Mouse (Mus musculus) retina, postnatal 7 days (tissue): ENCODE measurements around the gene Dnajc13.

Source experiments
- DNase-seq: peaks from one replicate; pipeline ENCODE4 v3.0.0-alpha.2; 2012; ENCODE audit warnings: low read depth, low spot score

Gene Dnajc13

GRCm38 (mm10) chr9:104262823-104263352, at the start of gene Dnajc13:
Gene Dnajc13, minus strand, starts transcription at chr9:104262930.
- DNase-seq = peak; percentile 97

- peak; percentile 56 for DNase-seq
These were observed 44.0 kb upstream of the Dnajc13 start for GRCm38 (mm10) chr9:104306734-104307133.

- no peak for DNase-seq
These were observed 42.8 kb upstream of the Dnajc13 start for GRCm38 (mm10) chr9:104305333-104306111.

- DNase-seq = no peak
These were observed 42.1 kb upstream of the Dnajc13 start for GRCm38 (mm10) chr9:104304800-104305199.

- DNase-seq = no peak
These were observed 41.6 kb upstream of the Dnajc13 start for GRCm38 (mm10) chr9:104304376-104304775.

- no peak for DNase-seq
These were observed 37.8 kb upstream of the Dnajc13 start for GRCm38 (mm10) chr9:104300569-104300968.

GRCm38 (mm10) chr9:104297041-104297440, 34.3 kb upstream of the Dnajc13 start:
- no peak for DNase-seq

- no peak for DNase-seq
These were observed 22.2 kb upstream of the Dnajc13 start for GRCm38 (mm10) chr9:104284934-104285333.

GRCm38 (mm10) chr9:104282536-104282935, 19.8 kb upstream of the Dnajc13 start:
- no peak for DNase-seq

- no peak for DNase-seq
These were observed 19.0 kb upstream of the Dnajc13 start for GRCm38 (mm10) chr9:104281737-104282136.

- no peak for DNase-seq
These were observed 18.2 kb upstream of the Dnajc13 start for GRCm38 (mm10) chr9:104280725-104281495.

GRCm38 (mm10) chr9:104277528-104278162, 14.9 kb upstream of the Dnajc13 start:
- DNase-seq = peak; percentile 46

- DNase-seq = no peak
These were observed 12.5 kb upstream of the Dnajc13 start for GRCm38 (mm10) chr9:104275084-104275785.

GRCm38 (mm10) chr9:104272057-104272456, 9.3 kb upstream of the Dnajc13 start:
- DNase-seq = no peak

- no peak for DNase-seq
These were observed 8.9 kb upstream of the Dnajc13 start for GRCm38 (mm10) chr9:104271642-104272041.

- no peak for DNase-seq
These were observed 7.2 kb upstream of the Dnajc13 start for GRCm38 (mm10) chr9:104269944-104270343.

GRCm38 (mm10) chr9:104269349-104269871, 6.7 kb upstream of the Dnajc13 start:
- peak; percentile 51 for DNase-seq

- DNase-seq = no peak
These were observed 1.8 kb upstream of the Dnajc13 start for GRCm38 (mm10) chr9:104264567-104264966.

- no peak for DNase-seq
These were observed 541 bp downstream of the Dnajc13 start for GRCm38 (mm10) chr9:104262016-104262762.

GRCm38 (mm10) chr9:104260306-104260705, 2.4 kb downstream of the Dnajc13 start:
- no peak for DNase-seq
